In genomic region chr5:146705411-146705810, GRCm38 (mm10) we compare ENCODE assay signal across 15 mouse cellular contexts.
A peak's percentile ranks its signal among the peaks of the same experiment; 100 is the strongest.
DNase-seq lines count a peak whose midpoint lies in the region; ATAC-seq and TF ChIP-seq lines count a peak whose summit lies in the region.
"Had no signal": no experiment of that assay in that cellular context is flagged by ENCODE, and none has a peak within 500 bp of the region (broad histone marks: within the 10 kb centered on the region; RNA-seq: fewer than 3 reads in every experiment).

No protein-coding gene starts in this region.

- TF ChIP-seq EP300 in stomach, postnatal 0 days (optimal IDR thresholded peaks at IDR 0.05), result no peak
- no peak for TF ChIP-seq EP300 in liver, postnatal 0 days (IDR thresholded peaks at IDR 0.05; ENCODE audit: low read depth)

- H3K36me3 ChIP-seq in stomach, embryonic 16.5 days (ENCODE audit: control insufficient read depth, insufficient read depth, low read length), result no peaks in the 10 kb centered on the region
- no peaks in the 10 kb centered on the region for H3K36me3 ChIP-seq in stomach, postnatal 0 days (ENCODE audit: control insufficient read depth, insufficient read depth, low read length)
- no peaks in the 10 kb centered on the region for H3K36me3 ChIP-seq in limb, embryonic 10.5 days
- no peaks in the 10 kb centered on the region for H3K36me3 ChIP-seq in liver, postnatal 0 days (replicated peaks; ENCODE audit: insufficient read depth, low read length)
- H3K36me3 ChIP-seq: embryonic facial prominence, embryonic 15.5 days; heart, embryonic 12.5 days; hindbrain, embryonic 12.5 days; midbrain, embryonic 13.5 days; neural tube, embryonic 12.5 days had no signal

- H3K27ac ChIP-seq in stomach, embryonic 16.5 days (ENCODE audit: low read length), result no peak overlapping the region
- no peak overlapping the region for H3K27ac ChIP-seq in stomach, postnatal 0 days (replicated peaks)
- H3K27ac ChIP-seq in limb, embryonic 10.5 days, result peak overlapping the region; percentile 62; the same call in 1 of the 2 replicates
- H3K27ac ChIP-seq in liver, postnatal 0 days (ENCODE audit: low read depth), result peak overlapping the region; percentile 39; the same call in 1 of the 2 replicates
- H3K27ac ChIP-seq: embryonic facial prominence, embryonic 15.5 days; hindbrain, embryonic 12.5 days; midbrain, embryonic 13.5 days; neural tube, embryonic 12.5 days had no signal

- TF ChIP-seq CTCF in stomach, postnatal 0 days (IDR thresholded peaks at IDR 0.05; ENCODE audit: low read depth), result no peak
- TF ChIP-seq CTCF in liver, postnatal 0 days (IDR thresholded peaks at IDR 0.05; ENCODE audit: low read depth), result no peak

- 65% methylated on average over 6 of the region's 6 CpGs for WGBS in stomach, embryonic 16.5 days
- WGBS in stomach, postnatal 0 days, result 52% methylated on average over 6 of the region's 6 CpGs
- 77% methylated on average over 6 of the region's 6 CpGs for WGBS in limb, embryonic 10.5 days
- WGBS in liver, postnatal 0 days (ENCODE audit: insufficient replicate concordance), result 67% methylated on average over 6 of the region's 6 CpGs

- peaks cover 3% of the 10 kb centered on the region; the same call in 1 of the 2 replicates for H3K9me3 ChIP-seq in stomach, embryonic 16.5 days (replicated peaks; ENCODE audit: control insufficient read depth, low read length)
- no peaks in the 10 kb centered on the region for H3K9me3 ChIP-seq in stomach, postnatal 0 days (ENCODE audit: control insufficient read depth, low read length)
- H3K9me3 ChIP-seq in limb, embryonic 10.5 days (replicated peaks), result no peaks in the 10 kb centered on the region
- H3K9me3 ChIP-seq in liver, postnatal 0 days (ENCODE audit: low read length), result peaks cover 3% of the 10 kb centered on the region; the same call in 1 of the 2 replicates
- H3K9me3 ChIP-seq: embryonic facial prominence, embryonic 15.5 days; hindbrain, embryonic 12.5 days; midbrain, embryonic 13.5 days had no signal

- DNase-seq in kidney, adult 18-20 months, result peak; percentile 12
- DNase-seq in kidney, adult 11 months, result no peak
- DNase-seq in stomach, postnatal 0 days (ENCODE audit: low spot score), result no peak
- no peak for DNase-seq in limb, embryonic 10.5 days (ENCODE audit: low spot score)
- DNase-seq in liver, postnatal 0 days, result no peak
- no peak for DNase-seq in layer of hippocampus, adult 8-10 months (ENCODE audit: low spot score in 2 of 2)
- DNase-seq in thymus, postnatal 25 days, result no peak

- no peak overlapping the region for H3K4me2 ChIP-seq in stomach, embryonic 16.5 days (ENCODE audit: low read depth, low read length)
- H3K4me2 ChIP-seq in stomach, postnatal 0 days (replicated peaks; ENCODE audit: low read depth), result no peak overlapping the region
- H3K4me2 ChIP-seq in liver, postnatal 0 days (ENCODE audit: low read depth, low read length), result no peak overlapping the region
- H3K4me2 ChIP-seq: hindbrain, embryonic 12.5 days; midbrain, embryonic 13.5 days; neural tube, embryonic 12.5 days had no signal

- no peak overlapping the region for H3K4me3 ChIP-seq in stomach, embryonic 16.5 days (replicated peaks; ENCODE audit: low read length)
- no peak overlapping the region for H3K4me3 ChIP-seq in stomach, postnatal 0 days (ENCODE audit: low read depth, low read length)
- no peak overlapping the region for H3K4me3 ChIP-seq in limb, embryonic 10.5 days
- no peak overlapping the region for H3K4me3 ChIP-seq in liver, postnatal 0 days (ENCODE audit: low read depth, low read length)
- H3K4me3 ChIP-seq: embryonic facial prominence, embryonic 15.5 days; heart, embryonic 12.5 days; hindbrain, embryonic 12.5 days; megakaryocyte, embryonic 14.5 days; midbrain, embryonic 13.5 days; neural tube, embryonic 12.5 days had no signal

- no peak for ATAC-seq in stomach, embryonic 16.5 days (ENCODE audit: insufficient read depth, low FRiP score)
- ATAC-seq in stomach, postnatal 0 days (ENCODE audit: low FRiP score, low TSS enrichment), result no peak
- no peak for ATAC-seq in liver, postnatal 0 days
- ATAC-seq: intestine, postnatal 0 days had no signal

- no peaks in the 10 kb centered on the region for H3K27me3 ChIP-seq in stomach, embryonic 16.5 days (ENCODE audit: control insufficient read depth, insufficient read depth, low read length)
- H3K27me3 ChIP-seq in stomach, postnatal 0 days (ENCODE audit: control insufficient read depth, insufficient read depth, low read length), result no peaks in the 10 kb centered on the region
- H3K27me3 ChIP-seq in limb, embryonic 10.5 days (ENCODE audit: low read depth, poor library complexity, severe bottlenecking), result no peaks in the 10 kb centered on the region
- H3K27me3 ChIP-seq in liver, postnatal 0 days (ENCODE audit: insufficient read depth, low read length), result no peaks in the 10 kb centered on the region
- H3K27me3 ChIP-seq: embryonic facial prominence, embryonic 15.5 days; heart, embryonic 12.5 days; hindbrain, embryonic 12.5 days; midbrain, embryonic 13.5 days; neural tube, embryonic 12.5 days had no signal

- H3K4me1 ChIP-seq in stomach, embryonic 16.5 days (ENCODE audit: control insufficient read depth, insufficient read depth, low read length), result no peaks in the 10 kb centered on the region; the same call in 1 of the 2 replicates
- H3K4me1 ChIP-seq in stomach, postnatal 0 days (replicated peaks; ENCODE audit: control insufficient read depth, insufficient read depth), result no peaks in the 10 kb centered on the region
- H3K4me1 ChIP-seq in limb, embryonic 10.5 days, result peaks cover 13% of the 10 kb centered on the region
- H3K4me1 ChIP-seq in liver, postnatal 0 days (ENCODE audit: insufficient read depth), result peaks cover 22% of the 10 kb centered on the region
- H3K4me1 ChIP-seq: embryonic facial prominence, embryonic 15.5 days; neural tube, embryonic 12.5 days had no signal

- H3K9ac ChIP-seq in stomach, embryonic 16.5 days (ENCODE audit: low read length), result 0 out of 2 replicates have a peak overlapping the region, but pooled peaks have one; percentile 27
- no peak overlapping the region for H3K9ac ChIP-seq in stomach, postnatal 0 days (ENCODE audit: low read length)
- H3K9ac ChIP-seq in liver, postnatal 0 days (replicated peaks), result no peak overlapping the region
- H3K9ac ChIP-seq: embryonic facial prominence, embryonic 15.5 days; heart, embryonic 12.5 days; hindbrain, embryonic 12.5 days; midbrain, embryonic 13.5 days; neural tube, embryonic 12.5 days had no signal

Comparison
In these comparisons a context has a peak if more than half of its experiments do, and no peak if none do; other contexts are left out.
1. H3K27ac ChIP-seq: peak in limb, embryonic 10.5 days (single experiment) and liver, postnatal 0 days (single experiment); none in stomach, embryonic 16.5 days (single experiment) and stomach, postnatal 0 days (single experiment).